Mouse (Mus musculus) layer of hippocampus, adult 9-10 months (tissue): ENCODE results near the gene Prss38.

ENCODE experiments used
- DNase-seq: peaks from one replicate; pipeline ENCODE4 v3.0.0; 2022; ENCODE audit warnings: low spot score

Prss38 gene

GRCm38 (mm10) chr11:59375475-59375874 is at the start of gene Prss38:
TSS of gene Prss38 (minus strand) at chr11:59375657.
- no peak for DNase-seq

GRCm38 (mm10) chr11:59423010-59423588 is 47.6 kb upstream of the Prss38 start:
- no peak for DNase-seq

DNA sequence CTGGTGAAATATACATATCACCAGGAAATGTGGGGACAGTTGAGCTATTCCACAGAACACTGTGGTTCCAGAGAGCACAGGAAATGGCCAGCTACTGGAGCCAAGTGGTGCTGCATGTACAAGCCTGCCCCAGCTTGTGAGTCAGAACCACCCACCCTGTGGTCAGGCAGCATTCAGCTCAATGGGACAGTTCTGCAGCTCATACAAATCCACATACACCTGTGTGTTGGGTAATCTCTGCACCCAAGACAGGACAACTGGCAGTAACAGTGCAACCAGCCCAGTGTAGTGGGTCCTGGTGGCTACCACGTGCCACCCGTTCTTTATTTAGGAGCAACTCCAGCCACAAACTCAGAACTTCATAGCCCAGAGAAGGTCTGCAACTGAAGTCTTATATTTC is 46.5 kb upstream of the Prss38 start:
- no peak for DNase-seq

- no peak for DNase-seq
Observed at GRCm38 (mm10) chr11:59421436-59421835, 46.0 kb upstream of the Prss38 start.

- DNase-seq: no peak
Observed at GRCm38 (mm10) chr11:59418708-59419107, 43.3 kb upstream of the Prss38 start.

DNA sequence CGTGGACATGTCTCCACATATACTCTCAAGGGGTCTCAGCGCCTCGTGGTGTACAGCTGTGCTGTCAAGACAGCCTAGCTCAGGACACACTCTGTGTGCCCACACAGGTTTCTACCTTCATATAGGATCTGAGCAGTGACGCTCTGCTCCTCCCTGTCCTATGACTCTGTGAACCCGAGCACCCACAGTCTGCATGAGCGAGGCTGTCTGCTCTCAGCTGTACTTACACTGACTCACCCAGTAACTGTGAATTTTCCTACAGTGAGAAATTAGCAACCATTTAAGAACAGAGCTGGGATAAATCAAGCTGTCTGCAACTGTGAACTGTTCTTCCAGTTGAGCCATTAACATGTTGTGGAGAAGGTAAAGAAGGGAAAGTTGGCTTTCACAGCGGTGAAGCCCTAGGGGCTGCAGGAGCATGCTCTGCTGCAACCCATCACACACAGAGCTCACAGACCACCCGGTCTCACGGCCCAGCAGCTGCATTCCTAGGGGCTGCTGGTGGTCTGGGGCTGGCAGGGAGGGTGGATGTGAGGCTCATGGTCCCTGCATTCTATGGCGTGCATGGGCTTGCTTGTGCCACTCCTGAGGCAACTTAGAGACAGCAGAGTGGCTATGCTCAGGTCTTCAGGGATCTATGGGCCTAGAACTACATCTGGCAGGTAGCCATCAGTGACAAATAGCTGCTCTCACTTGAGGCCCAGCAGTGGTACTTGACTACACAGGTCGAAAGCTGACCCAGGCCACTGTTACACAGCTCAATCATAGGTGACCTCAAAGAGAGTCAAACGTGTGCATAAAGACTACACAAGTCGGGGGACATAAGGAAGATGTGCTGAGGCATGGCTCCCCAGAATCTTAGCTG is 37.8 kb upstream of the Prss38 start:
- no peak for DNase-seq

GRCm38 (mm10) chr11:59412058-59412457 is 36.6 kb upstream of the Prss38 start:
- no peak for DNase-seq

DNA sequence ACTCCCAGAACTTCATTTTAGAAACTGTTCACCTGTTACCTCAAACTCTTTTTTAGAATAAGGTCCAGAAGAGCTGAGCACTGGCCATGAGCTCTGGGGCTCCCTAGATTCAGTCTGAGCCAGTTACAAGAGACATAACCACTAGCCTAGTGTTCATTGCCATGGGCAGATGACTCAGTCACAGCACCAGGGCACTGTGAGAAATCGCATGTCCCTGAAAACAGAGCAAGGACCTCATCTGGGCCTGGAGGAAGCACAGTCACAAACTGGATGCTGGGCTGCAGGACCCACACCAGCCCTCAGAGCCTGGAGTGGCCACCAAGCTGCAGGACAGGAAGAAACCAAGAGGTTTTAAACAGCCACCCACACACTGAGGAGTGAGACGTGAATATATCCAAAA is 35.4 kb upstream of the Prss38 start:
- DNase-seq: no peak

- no peak for DNase-seq
Observed at GRCm38 (mm10) chr11:59405761-59406160, 30.3 kb upstream of the Prss38 start.

- no peak for DNase-seq
Observed at GRCm38 (mm10) chr11:59400876-59401275, 25.4 kb upstream of the Prss38 start.

DNA sequence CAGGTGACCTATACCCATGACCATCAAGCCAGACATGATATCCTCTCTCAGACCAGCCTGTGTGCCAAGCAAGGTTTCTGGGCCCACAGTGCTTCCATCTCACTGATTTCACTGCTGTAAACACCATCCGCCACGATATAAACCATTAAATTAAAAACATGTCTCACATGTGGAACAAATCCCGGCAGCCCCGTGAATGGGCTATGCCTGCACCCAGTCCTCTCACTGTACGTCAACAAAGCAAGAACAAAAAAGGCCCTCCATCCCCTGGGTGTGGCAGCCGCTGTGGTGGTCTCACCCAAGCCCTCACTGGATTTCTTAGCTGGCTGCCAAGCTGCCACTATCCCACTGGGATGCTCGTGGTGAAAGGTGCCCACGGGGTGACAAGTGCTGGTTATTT is 24.4 kb upstream of the Prss38 start:
- DNase-seq: no peak

- DNase-seq: no peak
Observed at GRCm38 (mm10) chr11:59397536-59398371, 22.3 kb upstream of the Prss38 start.

DNA sequence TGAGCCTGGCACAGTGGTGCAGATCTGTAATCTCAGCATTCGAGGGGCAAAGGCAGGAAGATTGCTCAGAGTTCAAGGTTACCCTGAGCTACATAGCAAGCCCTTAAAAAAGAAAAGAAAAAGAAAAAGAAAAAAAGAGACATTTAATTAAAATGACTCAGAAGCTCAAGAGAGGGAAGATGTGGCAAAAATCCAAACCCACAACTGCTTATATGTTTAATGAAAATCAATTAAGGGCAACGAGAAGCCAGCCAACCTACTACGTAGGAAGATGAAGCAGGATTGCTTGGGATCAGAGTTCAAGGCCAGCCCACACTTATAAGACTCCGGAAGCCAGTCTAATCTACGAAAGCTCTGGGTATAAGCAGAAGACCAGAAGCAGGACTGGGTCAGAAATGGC is 19.0 kb upstream of the Prss38 start:
- no peak for DNase-seq

DNA sequence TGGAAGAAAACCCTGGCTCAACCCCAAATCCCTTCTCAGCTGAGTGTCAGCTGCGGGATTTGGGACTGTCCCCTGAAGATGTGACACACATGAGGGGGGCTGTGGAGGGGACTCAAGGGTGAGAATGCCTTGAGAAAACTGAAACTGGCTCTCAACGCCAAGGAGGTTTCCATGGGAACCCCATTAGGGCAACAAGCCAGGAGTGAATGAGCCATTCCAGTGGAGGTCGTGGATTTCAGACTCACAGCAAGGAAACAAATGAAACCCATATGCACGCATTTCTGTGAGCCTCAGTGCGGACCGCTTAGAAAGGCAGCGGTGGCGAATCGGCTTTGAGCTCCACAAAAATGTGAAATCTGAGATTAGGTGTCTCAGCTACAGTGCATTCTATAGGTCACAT is 18.1 kb upstream of the Prss38 start:
- no peak for DNase-seq

- DNase-seq: no peak
Observed at GRCm38 (mm10) chr11:59392300-59392699, 16.8 kb upstream of the Prss38 start.

GRCm38 (mm10) chr11:59390470-59390869 is 15.0 kb upstream of the Prss38 start:
- DNase-seq: no peak

DNA sequence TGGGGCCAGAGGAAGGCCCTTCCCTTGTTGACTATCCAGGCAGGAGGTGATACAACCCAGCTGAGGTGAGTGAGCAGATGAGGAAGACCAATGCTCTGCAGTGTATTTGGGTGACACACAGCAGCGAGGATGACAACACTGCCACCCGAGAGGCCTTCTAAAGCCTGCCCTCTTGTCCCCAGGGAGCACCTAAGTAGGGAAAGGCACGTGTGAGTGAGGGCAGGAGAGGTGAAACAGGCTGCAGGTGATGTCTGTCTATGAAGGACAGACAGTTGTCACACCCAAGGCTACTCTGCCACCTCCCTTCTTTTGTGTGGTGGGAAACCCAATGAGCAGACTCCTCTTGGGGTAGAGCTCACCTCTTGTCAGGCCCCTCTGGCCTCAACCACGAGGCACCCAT is 14.2 kb upstream of the Prss38 start:
- no peak for DNase-seq

DNA sequence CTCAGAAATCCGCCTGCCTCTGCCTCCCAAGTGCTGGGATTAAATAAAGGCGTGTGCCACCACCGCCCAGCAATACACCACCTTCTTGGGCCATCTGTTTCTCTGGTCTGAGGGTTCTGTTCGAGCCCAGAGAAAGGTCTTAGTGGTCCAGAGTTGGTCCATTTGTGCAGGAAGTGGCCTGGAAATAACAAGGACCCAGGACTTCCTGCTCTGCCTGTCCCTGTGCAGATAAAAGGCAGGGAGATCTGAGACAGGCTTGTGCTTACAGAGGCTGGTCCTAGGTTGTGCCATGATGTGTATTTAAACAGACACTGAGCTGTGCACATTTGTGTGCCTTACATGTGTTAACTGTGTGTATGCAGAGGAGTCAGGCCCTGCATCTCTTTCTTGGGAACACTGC is 13.3 kb upstream of the Prss38 start:
- no peak for DNase-seq

DNA sequence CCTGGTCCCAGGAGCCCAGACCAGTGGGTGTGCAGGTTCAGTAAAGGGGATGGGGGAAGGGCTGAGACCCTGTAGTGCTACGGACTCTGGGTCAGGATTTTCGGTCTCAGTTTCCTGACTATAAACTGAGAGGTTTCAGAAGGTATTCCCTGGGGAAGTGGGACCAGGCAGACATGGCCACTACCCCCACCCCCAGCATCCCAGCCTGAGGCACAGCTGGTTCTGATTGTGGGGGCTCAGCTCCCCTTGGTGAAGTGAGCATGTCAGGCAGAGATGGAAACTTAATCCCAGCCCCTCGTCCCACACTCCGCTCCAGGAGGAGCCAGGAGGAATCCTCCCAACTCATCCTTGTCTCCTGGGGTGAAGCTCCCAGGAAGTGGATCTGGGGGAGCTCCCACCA is 12.0 kb upstream of the Prss38 start:
- no peak for DNase-seq

DNA sequence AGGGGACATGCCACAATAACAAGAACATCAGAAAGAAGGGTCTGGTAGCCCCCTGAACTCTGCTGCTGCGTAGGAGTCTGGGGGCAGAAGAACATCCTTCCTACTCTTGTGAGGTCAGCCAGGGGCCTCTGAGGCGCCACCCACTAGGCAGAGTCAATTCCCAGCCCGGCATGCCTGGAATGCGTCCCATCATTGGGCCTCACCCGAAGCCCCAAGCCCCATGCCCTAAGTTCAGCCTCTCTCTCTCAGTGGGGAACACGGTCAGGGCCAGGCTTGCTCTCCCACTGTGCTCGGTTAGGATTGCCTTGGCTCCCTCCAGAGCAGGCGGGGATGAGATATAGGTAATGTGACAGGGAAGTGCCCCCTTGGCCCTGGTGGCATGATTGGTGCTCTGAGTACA is 9.7 kb upstream of the Prss38 start:
- no peak for DNase-seq

DNA sequence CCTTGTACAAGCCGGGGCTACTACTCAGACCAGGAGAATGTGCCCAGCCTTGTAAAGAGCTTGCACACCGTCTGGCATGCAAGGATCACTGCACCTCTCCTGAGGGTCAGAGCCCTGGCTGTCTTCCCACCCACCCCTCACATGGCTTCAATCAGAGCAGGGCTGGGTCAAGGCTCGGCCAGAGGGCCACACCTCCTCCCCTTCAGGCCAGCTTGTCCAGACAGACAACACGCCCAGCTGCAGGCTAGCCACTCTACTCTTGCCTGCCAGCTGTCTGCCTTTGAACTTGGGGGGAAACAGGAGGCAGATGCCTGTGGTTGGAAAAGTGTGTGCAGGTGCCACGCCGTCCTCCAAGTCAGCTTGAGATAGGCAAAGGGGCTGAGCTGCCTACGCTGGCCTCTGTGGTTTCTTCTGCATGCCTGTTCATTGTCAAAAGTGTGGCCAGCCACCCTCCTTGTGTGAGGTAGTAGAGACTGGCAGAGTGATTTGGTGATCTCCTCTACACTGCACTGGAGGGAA is 9.0 kb upstream of the Prss38 start:
- DNase-seq: no peak

DNA sequence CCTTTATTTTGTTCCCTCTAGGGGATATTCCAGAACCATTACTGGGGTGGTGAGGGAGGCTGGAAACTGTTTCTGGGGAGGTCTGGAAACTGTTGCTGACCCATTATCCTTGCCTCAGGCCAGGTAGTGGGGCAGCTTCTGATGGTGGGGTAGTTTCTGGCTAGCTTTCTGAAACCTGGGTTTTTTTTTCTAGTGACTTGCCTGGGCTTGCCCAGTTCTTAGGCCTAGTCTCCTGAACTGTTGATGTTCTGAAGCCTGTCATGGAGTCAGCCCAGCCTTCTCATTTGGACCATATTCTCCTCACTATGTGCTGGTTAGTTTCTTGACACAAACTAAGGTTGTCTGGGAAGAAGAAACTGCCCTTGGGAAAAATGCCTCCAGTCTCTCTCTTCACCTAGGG is 4.1 kb upstream of the Prss38 start:
- no peak for DNase-seq

DNA sequence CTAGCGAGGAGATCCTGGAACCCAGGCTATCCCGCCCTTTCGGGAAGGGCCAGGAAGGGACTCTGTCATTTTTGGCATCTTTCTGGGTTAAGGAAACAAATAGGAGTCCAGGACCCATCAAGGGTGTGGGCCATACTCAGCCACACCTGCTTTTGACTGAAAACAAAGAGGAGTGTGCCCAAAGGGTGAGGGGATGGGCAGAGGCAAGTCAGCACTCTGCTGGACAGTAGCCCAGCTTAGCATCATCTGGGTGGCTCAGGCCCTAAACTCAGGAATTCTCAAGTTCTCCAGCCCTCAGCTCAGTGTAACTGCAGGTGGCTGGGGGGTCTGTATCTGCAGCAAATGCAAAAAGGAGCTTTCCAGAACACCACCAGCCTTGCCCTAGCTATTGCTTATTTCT is 2.5 kb upstream of the Prss38 start:
- DNase-seq: no peak
